Mouse (Mus musculus) lung, adult 10 weeks (tissue): ENCODE data around the gene Kat2a. TPM values are rescaled to one million over a fixed set of nuclear protein-coding genes. Genes with fewer than 3 reads are reported as not detected.

Experiments used
- polyA plus RNA-seq: library from polyadenylated mRNA; stranded (reverse); fragments of 350-450 nt; fragmentation: Illumina TruSeq; extraction: RNeasy Lipid Tissue Mini Kit (QIAGEN cat#74804); gene quantifications from one replicate; pipeline ENCODE4 v1.2.3, GENCODE M21; 2014; ENCODE audit warnings: low read depth, low replicate concordance; ENCODE audit not compliant: insufficient read depth

The Kat2a gene
- 10.8 TPM for polyA plus RNA-seq

GRCm38 (mm10) chr11:100711783-100712615 lies at the start of gene Kat2a:
Gene Kat2a, minus strand, starts transcription at chr11:100712465.

GRCm38 (mm10) chr11:100759611-100760233 lies 47.5 kb upstream of the Kat2a start, which contains the start of gene Kcnh4:
Gene Kcnh4, minus strand, starts transcription at chr11:100759942.

GRCm38 (mm10) chr11:100738066-100738604 lies 25.9 kb upstream of the Kat2a start, which contains the start of gene Rab5c:
Gene Rab5c, minus strand, starts transcription at chr11:100738215.

GRCm38 (mm10) chr11:100713735-100714533 lies 1.7 kb upstream of the Kat2a start, which contains the start of gene Hspb9:
Gene Hspb9, plus strand, starts transcription at chr11:100713850.

GRCm38 (mm10) chr11:100703851-100704531 lies 8.3 kb downstream of the Kat2a start, which contains the start of gene Dhx58:
Gene Dhx58, minus strand, starts transcription at chr11:100704271.

GRCm38 (mm10) chr11:100692164-100692616 lies 20.1 kb downstream of the Kat2a start, which contains the start of gene Zfp385c:
Gene Zfp385c, minus strand, starts transcription at chr11:100692455.

Other genes starting within 250 kb of the Kat2a start
- 1.3 TPM for gene Klhl11, start 239.7 kb downstream of the Kat2a start, polyA plus RNA-seq
- gene Acly, start 184.5 kb downstream of the Kat2a start, polyA plus RNA-seq = 75.1 TPM
- 4.2 TPM for gene Ttc25, start 166.9 kb downstream of the Kat2a start, polyA plus RNA-seq
- 32.8 TPM for gene Cnp, start 137.6 kb downstream of the Kat2a start, polyA plus RNA-seq
- gene Nkiras2, start 93.2 kb downstream of the Kat2a start, polyA plus RNA-seq = 24.8 TPM
- gene Dnajc7, start 92.3 kb downstream of the Kat2a start, polyA plus RNA-seq = 119 TPM
- gene Zfp385c, start 20.0 kb downstream of the Kat2a start, polyA plus RNA-seq = 0.08 TPM
- gene Dhx58, start 8.2 kb downstream of the Kat2a start, polyA plus RNA-seq = 5.6 TPM
- not detected for gene Hspb9, start 1.4 kb upstream of the Kat2a start, polyA plus RNA-seq
- 143 TPM for gene Rab5c, start 25.8 kb upstream of the Kat2a start, polyA plus RNA-seq
- gene Kcnh4, start 47.5 kb upstream of the Kat2a start, polyA plus RNA-seq = 0.27 TPM
- not detected for gene Hcrt, start 50.5 kb upstream of the Kat2a start, polyA plus RNA-seq
- gene Ghdc, start 58.5 kb upstream of the Kat2a start, polyA plus RNA-seq = 9.3 TPM
- 16.3 TPM for gene Stat5b, start 138.3 kb upstream of the Kat2a start, polyA plus RNA-seq
- gene Stat5a, start 146.9 kb upstream of the Kat2a start, polyA plus RNA-seq = 5.9 TPM
- 49.6 TPM for gene Stat3, start 227.1 kb upstream of the Kat2a start, polyA plus RNA-seq